Mouse (Mus musculus): ENCODE data around the gene Olfr693. TPM values are rescaled to one million over a fixed set of nuclear protein-coding genes. Genes with fewer than 3 reads are reported as not detected.
"Not testable (repeated sequence)": the region's sequence is repeated elsewhere in the genome, so short reads cannot be mapped to it uniquely, and the experiment has no call there.

Olfr693 gene
- not detected in 2 replicates for total RNA-seq (2014; fragmentation: Nextera tagmentation)
- 0.12 and 0.16 TPM in 2 replicates for total RNA-seq (2017)
- polyA plus RNA-seq (2012), result not detected in 2 replicates

DNA sequence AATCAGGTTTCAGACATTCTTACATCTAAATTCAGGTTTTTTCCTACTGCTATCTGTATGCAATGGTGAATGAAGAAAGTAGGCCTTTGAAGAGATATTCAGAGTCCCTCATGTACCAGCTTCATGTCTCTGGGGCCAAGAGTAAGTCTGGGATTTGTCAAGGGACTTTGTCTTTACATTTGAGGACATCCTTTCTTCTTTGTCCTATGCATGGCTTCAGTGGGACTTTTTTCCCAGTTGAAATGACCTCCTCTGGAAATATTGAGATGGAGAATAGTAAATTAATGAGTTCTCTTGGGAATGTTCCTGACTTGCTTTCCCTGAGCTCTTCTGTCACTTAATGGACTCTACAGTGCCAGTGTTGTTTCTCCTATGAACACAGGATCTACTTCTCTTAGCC lies at the start of gene Olfr693:
TSS of gene Olfr693 (minus strand) at position 101 of the 400 bp plus-strand sequence.
- ATAC-seq (ENCODE audit: extremely low read depth, insufficient number of reproducible peaks, low FRiP score, poor library complexity, severe bottlenecking), result no peak
- Histone ChIP-seq H3K27me3 (ENCODE audit: insufficient read depth, low read length) (no peaks in the 10 kb centered on the region), H3K36me3 (replicated peaks) (no peaks in the 10 kb centered on the region), H3K4me3 (ENCODE audit: low read depth, low read length) (no peak within 1 kb of the TSS), H3K4me1 (ENCODE audit: insufficient read depth, low read depth, low read length) (no peaks in the 10 kb centered on the region), H3K9me3 (replicated peaks) (no peaks in the 10 kb centered on the region)
- TF ChIP-seq CTCF (IDR thresholded peaks at IDR 0.05; ENCODE audit: low read depth, low read length) (no peak), GATA1 (IDR thresholded peaks at IDR 0.05; ENCODE audit: borderline replicate concordance, low read length) (no peak), GATA2 (IDR thresholded peaks at IDR 0.05; ENCODE audit: borderline replicate concordance, low read depth, low read length) (no peak), TAL1 (conservative IDR thresholded peaks at IDR 0.05; ENCODE audit: low read depth, low read length) (no peak), POLR2AphosphoS5 (IDR thresholded peaks at IDR 0.05; ENCODE audit: insufficient replicate concordance, low read depth, low read length) (no peak)
- DNase-seq (ENCODE audit: low spot score), result no peak

DNA sequence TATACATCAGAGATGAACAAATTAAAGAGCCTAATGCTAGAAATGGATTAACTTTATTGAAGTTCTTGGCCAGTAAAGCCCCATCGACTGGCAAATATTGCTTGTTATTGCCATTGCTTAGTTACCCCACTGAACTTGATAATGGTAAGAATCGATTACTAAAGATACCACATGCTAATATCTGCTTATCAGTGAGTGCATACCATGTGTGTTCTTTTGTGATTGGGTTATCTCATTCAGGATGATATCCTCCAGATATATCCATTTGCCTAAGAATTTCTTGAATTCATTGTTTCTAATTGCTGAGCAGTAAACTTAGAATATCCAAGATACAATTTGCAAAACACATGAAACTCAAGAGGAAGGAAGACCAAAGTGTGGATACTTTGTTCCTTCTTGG lies 45.3 kb upstream of the Olfr693 start:
- H3K36me3 ChIP-seq (replicated peaks); H3K27me3 ChIP-seq (ENCODE audit: insufficient read depth, low read length); H3K4me3 ChIP-seq (ENCODE audit: low read depth, low read length); H3K9me3 ChIP-seq (replicated peaks): not testable (repeated sequence)
- peak; percentile 62 for TF ChIP-seq TAL1 (conservative IDR thresholded peaks at IDR 0.05; ENCODE audit: low read depth, low read length)
- DNase-seq (ENCODE audit: low spot score) (peak; percentile 19), ATAC-seq (ENCODE audit: extremely low read depth, insufficient number of reproducible peaks, low FRiP score, poor library complexity, severe bottlenecking) (peak; percentile 87)
- H3K4me1 ChIP-seq (ENCODE audit: insufficient read depth, low read depth, low read length), result peaks cover 28% of the 10 kb centered on the region

DNA sequence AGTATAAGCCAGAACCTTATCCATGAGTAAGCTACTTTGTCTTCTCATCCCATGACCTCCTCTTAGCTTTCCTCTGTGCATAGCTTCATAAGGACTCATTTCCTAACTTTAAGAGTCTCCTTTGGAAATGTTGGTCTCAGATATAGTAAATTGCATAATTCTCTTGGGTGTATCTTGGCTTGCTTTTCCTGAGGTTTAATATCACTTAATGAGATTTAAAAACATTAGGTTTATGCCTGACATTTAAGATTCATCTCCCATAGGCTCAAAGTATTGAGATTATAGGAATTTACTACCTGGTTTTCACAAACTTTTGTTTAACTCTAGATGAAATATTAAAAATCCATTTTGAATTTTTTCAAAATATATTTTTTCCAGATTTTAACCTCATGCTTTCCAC lies 35.9 kb upstream of the Olfr693 start, which contains the start of gene Olfr695:
TSS of gene Olfr695 (minus strand) at position 101 of the 400 bp plus-strand sequence.
- DNase-seq (ENCODE audit: low spot score) (no peak), ATAC-seq (ENCODE audit: extremely low read depth, insufficient number of reproducible peaks, low FRiP score, poor library complexity, severe bottlenecking) (no peak)
- Histone ChIP-seq H3K9me3 (replicated peaks) (no peaks in the 10 kb centered on the region), H3K4me3 (ENCODE audit: low read depth, low read length) (no peak within 1 kb of the TSS), H3K4me1 (ENCODE audit: insufficient read depth, low read depth, low read length) (peaks cover 5% of the 10 kb centered on the region; the same call in 1 of the 2 replicates), H3K27me3 (ENCODE audit: insufficient read depth, low read length) (no peaks in the 10 kb centered on the region), H3K36me3 (replicated peaks) (no peaks in the 10 kb centered on the region)
- TF ChIP-seq POLR2AphosphoS5 (IDR thresholded peaks at IDR 0.05; ENCODE audit: insufficient replicate concordance, low read depth, low read length) (no peak), GATA1 (IDR thresholded peaks at IDR 0.05; ENCODE audit: borderline replicate concordance, low read length) (no peak), CTCF (IDR thresholded peaks at IDR 0.05; ENCODE audit: low read depth, low read length) (no peak), TAL1 (conservative IDR thresholded peaks at IDR 0.05; ENCODE audit: low read depth, low read length) (no peak), GATA2 (IDR thresholded peaks at IDR 0.05; ENCODE audit: borderline replicate concordance, low read depth, low read length) (no peak)

DNA sequence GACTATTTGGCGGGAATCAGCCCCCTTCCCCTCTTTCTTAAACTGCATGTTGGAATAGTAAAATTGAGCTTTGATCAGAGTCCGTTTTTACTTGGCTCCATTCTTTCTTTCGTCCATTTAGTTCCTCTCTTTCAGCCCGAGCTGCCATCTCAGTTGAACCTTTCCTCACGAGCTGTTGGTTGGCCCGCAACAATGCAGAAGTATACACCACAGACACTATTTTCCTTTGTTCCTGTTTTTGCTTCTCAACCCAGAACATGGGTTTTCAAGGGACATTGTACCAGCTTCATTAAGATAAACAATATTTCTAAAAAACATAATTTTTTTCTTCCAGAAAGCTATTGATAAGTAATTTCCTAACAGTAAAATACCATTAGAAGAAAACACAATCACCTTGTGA lies 31.1 kb upstream of the Olfr693 start:
- no peak for TF ChIP-seq POLR2AphosphoS5 (IDR thresholded peaks at IDR 0.05; ENCODE audit: insufficient replicate concordance, low read depth, low read length)
- no peak for TF ChIP-seq TAL1 (conservative IDR thresholded peaks at IDR 0.05; ENCODE audit: low read depth, low read length)
- no peak for TF ChIP-seq GATA1 (IDR thresholded peaks at IDR 0.05; ENCODE audit: borderline replicate concordance, low read length)
- TF ChIP-seq GATA2 (IDR thresholded peaks at IDR 0.05; ENCODE audit: borderline replicate concordance, low read depth, low read length), result no peak
- TF ChIP-seq CTCF (IDR thresholded peaks at IDR 0.05; ENCODE audit: low read depth, low read length), result no peak
- ATAC-seq (ENCODE audit: extremely low read depth, insufficient number of reproducible peaks, low FRiP score, poor library complexity, severe bottlenecking) (no peak), DNase-seq (ENCODE audit: low spot score) (no peak)
- Histone ChIP-seq H3K36me3 (replicated peaks) (no peaks in the 10 kb centered on the region), H3K4me1 (ENCODE audit: insufficient read depth, low read depth, low read length) (peaks cover 7% of the 10 kb centered on the region; the same call in 1 of the 2 replicates), H3K4me3 (ENCODE audit: low read depth, low read length) (no peak overlapping the region), H3K27me3 (ENCODE audit: insufficient read depth, low read length) (no peaks in the 10 kb centered on the region), H3K9me3 (replicated peaks) (no peaks in the 10 kb centered on the region)

DNA sequence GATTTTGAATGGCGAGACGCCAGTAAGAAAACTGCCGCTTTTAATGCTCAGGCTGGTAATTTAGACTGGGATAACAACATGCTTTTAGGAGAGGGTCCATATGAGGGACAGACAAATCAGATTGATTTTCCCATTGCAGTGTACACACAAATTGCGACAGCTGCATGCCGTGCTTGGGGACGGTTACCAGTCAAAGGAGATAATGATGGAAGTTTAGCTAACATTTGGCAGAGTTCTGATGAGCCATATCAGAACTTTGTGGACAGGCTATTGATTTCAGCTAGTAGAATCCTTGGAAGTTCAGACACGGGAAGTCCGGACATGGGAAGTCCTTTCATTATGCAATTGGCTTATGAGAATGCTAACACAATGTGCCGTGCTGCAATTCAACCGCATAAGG lies 27.3 kb upstream of the Olfr693 start:
- ATAC-seq (ENCODE audit: extremely low read depth, insufficient number of reproducible peaks, low FRiP score, poor library complexity, severe bottlenecking); H3K27me3 ChIP-seq (ENCODE audit: insufficient read depth, low read length); H3K4me3 ChIP-seq (ENCODE audit: low read depth, low read length); H3K9me3 ChIP-seq (replicated peaks); DNase-seq (ENCODE audit: low spot score); H3K36me3 ChIP-seq (replicated peaks): not testable (repeated sequence)
- H3K4me1 ChIP-seq (ENCODE audit: insufficient read depth, low read depth, low read length), result peaks cover 10% of the 10 kb centered on the region

DNA sequence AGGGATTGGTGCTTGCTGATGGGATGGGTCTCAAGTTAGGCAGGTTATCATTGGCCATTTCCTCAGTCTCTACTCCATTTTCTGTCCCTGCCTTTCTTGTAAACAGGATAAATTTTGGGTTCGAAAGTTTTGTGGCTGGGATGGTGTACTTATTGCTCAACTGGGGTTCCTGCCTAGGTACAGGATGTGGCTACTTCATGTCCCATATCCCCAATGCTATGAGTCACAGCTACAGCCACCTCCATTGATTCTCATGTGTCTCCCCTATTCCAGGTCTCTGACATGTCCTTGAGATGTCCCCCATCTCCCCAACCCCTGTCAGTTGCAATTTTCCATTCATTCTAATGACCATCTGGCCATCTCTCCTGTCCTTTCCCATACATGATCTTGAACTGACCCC lies 16.5 kb upstream of the Olfr693 start:
- no peaks in the 10 kb centered on the region for H3K4me1 ChIP-seq (ENCODE audit: insufficient read depth, low read depth, low read length)
- ATAC-seq (ENCODE audit: extremely low read depth, insufficient number of reproducible peaks, low FRiP score, poor library complexity, severe bottlenecking), result no peak
- H3K4me3 ChIP-seq (ENCODE audit: low read depth, low read length), result no peak overlapping the region
- no peak for DNase-seq (ENCODE audit: low spot score)
- TF ChIP-seq CTCF (IDR thresholded peaks at IDR 0.05; ENCODE audit: low read depth, low read length), result no peak
- no peak for TF ChIP-seq TAL1 (conservative IDR thresholded peaks at IDR 0.05; ENCODE audit: low read depth, low read length)
- no peak for TF ChIP-seq GATA1 (IDR thresholded peaks at IDR 0.05; ENCODE audit: borderline replicate concordance, low read length)
- no peak for TF ChIP-seq GATA2 (IDR thresholded peaks at IDR 0.05; ENCODE audit: borderline replicate concordance, low read depth, low read length)
- no peak for TF ChIP-seq POLR2AphosphoS5 (IDR thresholded peaks at IDR 0.05; ENCODE audit: insufficient replicate concordance, low read depth, low read length)
- H3K27me3 ChIP-seq (ENCODE audit: insufficient read depth, low read length), result no peaks in the 10 kb centered on the region
- H3K36me3 ChIP-seq (replicated peaks), result no peaks in the 10 kb centered on the region
- H3K9me3 ChIP-seq (replicated peaks), result no peaks in the 10 kb centered on the region

DNA sequence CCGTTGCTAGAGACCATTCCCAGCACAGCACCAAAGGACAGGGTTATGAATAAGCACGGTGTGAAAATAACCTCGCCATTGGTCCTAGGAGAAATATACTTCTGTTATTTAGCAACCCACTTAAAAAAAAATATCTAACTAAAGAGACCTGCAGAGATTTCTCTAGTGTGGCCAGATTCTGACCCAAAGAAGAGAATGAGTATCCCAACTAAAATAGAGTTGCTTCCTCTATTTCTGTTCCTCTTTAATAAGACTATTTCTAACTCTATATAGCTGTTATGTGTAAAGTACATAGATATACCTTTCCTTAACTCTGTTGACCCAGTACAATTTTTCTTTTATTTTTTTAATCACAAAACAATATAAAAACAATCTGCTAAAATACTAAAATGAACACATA lies 12.6 kb upstream of the Olfr693 start:
- H3K4me3 ChIP-seq (ENCODE audit: low read depth, low read length), result no peak overlapping the region
- no peaks in the 10 kb centered on the region for H3K27me3 ChIP-seq (ENCODE audit: insufficient read depth, low read length)
- peaks cover 8% of the 10 kb centered on the region for H3K4me1 ChIP-seq (ENCODE audit: insufficient read depth, low read depth, low read length)
- no peaks in the 10 kb centered on the region for H3K9me3 ChIP-seq (replicated peaks)
- TF ChIP-seq CTCF (IDR thresholded peaks at IDR 0.05; ENCODE audit: low read depth, low read length) (no peak), TAL1 (conservative IDR thresholded peaks at IDR 0.05; ENCODE audit: low read depth, low read length) (no peak), GATA1 (IDR thresholded peaks at IDR 0.05; ENCODE audit: borderline replicate concordance, low read length) (no peak), GATA2 (IDR thresholded peaks at IDR 0.05; ENCODE audit: borderline replicate concordance, low read depth, low read length) (no peak), POLR2AphosphoS5 (IDR thresholded peaks at IDR 0.05; ENCODE audit: insufficient replicate concordance, low read depth, low read length) (no peak)
- no peak for DNase-seq (ENCODE audit: low spot score)
- H3K36me3 ChIP-seq (replicated peaks), result no peaks in the 10 kb centered on the region
- ATAC-seq (ENCODE audit: extremely low read depth, insufficient number of reproducible peaks, low FRiP score, poor library complexity, severe bottlenecking), result no peak

Measured in G1E (cell line).